ENCODE assay signal across 20 mouse cellular contexts in the genomic region with DNA sequence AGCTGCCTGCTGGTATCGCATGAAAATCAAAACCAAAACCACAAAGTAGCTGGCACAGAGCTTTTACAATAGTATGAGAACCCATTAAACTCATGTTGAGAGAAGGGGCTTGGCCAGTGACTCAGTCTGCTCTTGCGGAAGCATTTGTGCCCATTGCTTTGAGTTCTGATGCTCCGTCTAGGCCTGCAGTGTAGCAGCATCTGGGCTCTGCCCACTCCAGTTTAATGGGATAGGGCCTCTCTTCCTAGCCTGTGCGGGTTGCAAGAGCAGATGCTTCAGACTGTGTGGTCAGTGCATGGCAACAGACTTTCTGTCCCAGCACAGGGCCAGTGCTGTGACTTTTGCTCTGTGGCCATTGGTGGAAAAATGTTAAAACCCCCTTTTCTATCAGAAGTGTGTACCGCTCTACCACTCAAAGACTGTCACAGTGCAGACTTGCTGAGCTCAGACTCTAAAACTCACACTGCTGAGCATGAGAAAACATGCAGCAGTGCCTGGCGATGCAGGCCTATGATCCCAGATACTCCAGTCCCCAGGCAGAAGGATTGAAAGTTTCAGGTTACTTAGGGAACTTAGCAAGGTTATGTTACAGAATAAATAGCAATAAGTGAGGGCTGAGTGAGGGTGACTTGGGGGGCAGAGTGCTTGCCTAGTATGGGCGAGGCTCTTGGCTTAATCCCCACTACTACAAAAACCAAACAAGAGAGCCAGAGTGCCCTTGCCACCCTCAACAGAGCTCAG. TPM values are rescaled to one million over a fixed set of nuclear protein-coding genes. Genes with fewer than 3 reads are reported as not detected.
DNase-seq lines count a peak whose midpoint lies in the region; ATAC-seq lines count a peak whose summit lies in the region.
"Had no signal": no experiment of that assay in that cellular context is flagged by ENCODE, and none has a peak within 500 bp of the region (broad histone marks: within the 10 kb centered on the region; RNA-seq: fewer than 3 reads in every experiment).

No protein-coding gene starts in this region.

- 77% methylated on average over 7 of the region's 7 CpGs for WGBS in heart, embryonic 15.5 days
- 60% methylated on average over 7 of the region's 7 CpGs for WGBS in lung, embryonic 15.5 days
- WGBS in limb, embryonic 12.5 days = 73% methylated on average over 7 of the region's 7 CpGs
- 80% methylated on average over 7 of the region's 7 CpGs for WGBS in stomach, embryonic 16.5 days

- no peak overlapping the region for H3K9ac ChIP-seq in heart, embryonic 15.5 days
- H3K9ac ChIP-seq in lung, embryonic 15.5 days = no peak overlapping the region
- no peak overlapping the region for H3K9ac ChIP-seq in limb, embryonic 12.5 days (replicated peaks)
- H3K9ac ChIP-seq in stomach, embryonic 16.5 days (ENCODE audit: low read length) = 0 out of 2 replicates have a peak overlapping the region, but pooled peaks have one; percentile 18
- H3K9ac ChIP-seq: heart, embryonic 12.5 days; hindbrain, embryonic 12.5 days; intestine, embryonic 15.5 days; liver, embryonic 15.5 days had no signal

- H3K4me1 ChIP-seq in heart, embryonic 15.5 days (replicated peaks) = no peaks in the 10 kb centered on the region
- peaks cover 7% of the 10 kb centered on the region; the same call in 1 of the 2 replicates for H3K4me1 ChIP-seq in lung, embryonic 15.5 days
- peaks cover 14% of the 10 kb centered on the region for H3K4me1 ChIP-seq in limb, embryonic 12.5 days (replicated peaks)
- H3K4me1 ChIP-seq in stomach, embryonic 16.5 days (ENCODE audit: control insufficient read depth, insufficient read depth, low read length) = no peaks in the 10 kb centered on the region
- H3K4me1 ChIP-seq: forebrain, embryonic 10.5 days; heart, embryonic 12.5 days; hindbrain, embryonic 12.5 days; intestine, embryonic 15.5 days; liver, embryonic 15.5 days; midbrain, embryonic 10.5 days had no signal

- intact Hi-C loops in heart, postnatal 36 days (cut with DNase I) = no loop called here

- H3K4me2 ChIP-seq in heart, embryonic 15.5 days = no peak overlapping the region
- no peak overlapping the region for H3K4me2 ChIP-seq in lung, embryonic 15.5 days
- no peak overlapping the region for H3K4me2 ChIP-seq in limb, embryonic 12.5 days
- no peak overlapping the region for H3K4me2 ChIP-seq in stomach, embryonic 16.5 days (ENCODE audit: low read depth, low read length)
- H3K4me2 ChIP-seq: heart, embryonic 12.5 days; hindbrain, embryonic 12.5 days; intestine, embryonic 15.5 days; liver, embryonic 15.5 days had no signal

- H3K36me3 ChIP-seq in heart, embryonic 15.5 days = no peaks in the 10 kb centered on the region
- H3K36me3 ChIP-seq in lung, embryonic 15.5 days = no peaks in the 10 kb centered on the region
- H3K36me3 ChIP-seq in limb, embryonic 12.5 days = no peaks in the 10 kb centered on the region
- H3K36me3 ChIP-seq in stomach, embryonic 16.5 days (ENCODE audit: control insufficient read depth, insufficient read depth, low read length) = no peaks in the 10 kb centered on the region
- H3K36me3 ChIP-seq: forebrain, embryonic 10.5 days; heart, embryonic 12.5 days; hindbrain, embryonic 12.5 days; intestine, embryonic 15.5 days; liver, embryonic 15.5 days; midbrain, embryonic 10.5 days had no signal

- H3K27me3 ChIP-seq in heart, embryonic 15.5 days = no peaks in the 10 kb centered on the region
- H3K27me3 ChIP-seq in lung, embryonic 15.5 days = no peaks in the 10 kb centered on the region
- no peaks in the 10 kb centered on the region for H3K27me3 ChIP-seq in limb, embryonic 12.5 days
- H3K27me3 ChIP-seq in stomach, embryonic 16.5 days (ENCODE audit: control insufficient read depth, insufficient read depth, low read length) = no peaks in the 10 kb centered on the region
- H3K27me3 ChIP-seq: heart, embryonic 12.5 days; hindbrain, embryonic 12.5 days; intestine, embryonic 15.5 days; liver, embryonic 15.5 days had no signal

- no peak overlapping the region for H3K4me3 ChIP-seq in heart, embryonic 15.5 days
- H3K4me3 ChIP-seq in lung, embryonic 15.5 days = no peak overlapping the region
- H3K4me3 ChIP-seq in limb, embryonic 12.5 days (replicated peaks) = no peak overlapping the region
- no peak overlapping the region for H3K4me3 ChIP-seq in stomach, embryonic 16.5 days (replicated peaks; ENCODE audit: low read length)
- H3K4me3 ChIP-seq: forebrain, embryonic 10.5 days; heart, embryonic 12.5 days; hindbrain, embryonic 12.5 days; intestine, embryonic 15.5 days; liver, embryonic 15.5 days; midbrain, embryonic 10.5 days; myocyte had no signal

- peak; percentile 27; the same call in 1 of the 2 replicates for ATAC-seq in heart, embryonic 15.5 days (replicated peaks; ENCODE audit: insufficient number of reproducible peaks, insufficient read depth, low FRiP score, low read depth)
- ATAC-seq in lung, embryonic 15.5 days (ENCODE audit: borderline replicate concordance, extremely low read depth, low FRiP score, low TSS enrichment) = peak; percentile 87
- peak; percentile 74 for ATAC-seq in limb, embryonic 12.5 days (ENCODE audit: insufficient number of reproducible peaks, insufficient read depth, low FRiP score, low TSS enrichment, low read depth)
- ATAC-seq in stomach, embryonic 16.5 days (ENCODE audit: insufficient read depth, low FRiP score) = no peak
- ATAC-seq: intestine, embryonic 15.5 days had no signal

- no peaks in the 10 kb centered on the region for H3K9me3 ChIP-seq in heart, embryonic 15.5 days (replicated peaks)
- H3K9me3 ChIP-seq in lung, embryonic 15.5 days = no peaks in the 10 kb centered on the region
- no peaks in the 10 kb centered on the region for H3K9me3 ChIP-seq in limb, embryonic 12.5 days
- no peaks in the 10 kb centered on the region for H3K9me3 ChIP-seq in stomach, embryonic 16.5 days (replicated peaks; ENCODE audit: control insufficient read depth, low read length)
- H3K9me3 ChIP-seq: forebrain, embryonic 10.5 days; heart, embryonic 12.5 days; hindbrain, embryonic 12.5 days; intestine, embryonic 15.5 days; liver, embryonic 15.5 days; midbrain, embryonic 10.5 days had no signal

- H3K27ac ChIP-seq in heart, embryonic 15.5 days = no peak overlapping the region
- H3K27ac ChIP-seq in lung, embryonic 15.5 days = peak overlapping the region; percentile 73
- peak overlapping the region; percentile 74 for H3K27ac ChIP-seq in limb, embryonic 12.5 days
- no peak overlapping the region for H3K27ac ChIP-seq in stomach, embryonic 16.5 days (ENCODE audit: low read length)
- H3K27ac ChIP-seq: forebrain, embryonic 10.5 days; hindbrain, embryonic 12.5 days; intestine, embryonic 15.5 days; liver, embryonic 15.5 days; midbrain, embryonic 10.5 days had no signal

- DNase-seq in heart, postnatal 36 days = no peak
- no peak for DNase-seq in lung, postnatal 10 days
- no peak for DNase-seq in adrenal gland, adult 2 months
- DNase-seq in right cerebral cortex, postnatal 36 days (ENCODE audit: low spot score in 2 of 2) = no peak

RNA-seq across cellular contexts. Expression of gene Igfbp3, which starts 13.3 kb away (rescaled TPM):
- 37.8 and 42.0 TPM in 2 replicates for polyA plus RNA-seq in heart, embryonic 15.5 days (2015; fragmentation: Nextera tagmentation; extraction: Ambion mirVana)
- total RNA-seq in heart, postnatal 36 days (2021) = 10 to 100 TPM; 28.9 to 31.0 TPM
- polyA plus RNA-seq in lung, embryonic 15.5 days (2015; fragmentation: Nextera tagmentation; extraction: Ambion mirVana) = 12.9 and 15.9 TPM in 2 replicates
- polyA plus RNA-seq in limb, embryonic 12.5 days (2016; fragmentation: Nextera tagmentation; extraction: Ambion mirVana) = 122 and 126 TPM in 2 replicates
- polyA plus RNA-seq in stomach, embryonic 16.5 days (2015; fragmentation: Nextera tagmentation; extraction: Ambion mirVana) = 41.4 and 50.8 TPM in 2 replicates
- total RNA-seq in adrenal gland, adult 2 months (2021) = 10 to 100 TPM; 55.1 to 85.9 TPM
- polyA plus RNA-seq in adrenal gland, adult 2 months (2012; rRNA removed) = 197 and 237 TPM in 2 replicates
- total RNA-seq: MEL had no signal

RNA-seq across cellular contexts. Expression of gene Igfbp1, which starts 29.4 kb away (rescaled TPM):
- polyA plus RNA-seq in heart, embryonic 15.5 days (2015; fragmentation: Nextera tagmentation; extraction: Ambion mirVana) = 0.34 and 1.2 TPM in 2 replicates
- not detected for total RNA-seq in heart, postnatal 36 days (2021)
- 0.54 and 0.60 TPM in 2 replicates for polyA plus RNA-seq in lung, embryonic 15.5 days (2015; fragmentation: Nextera tagmentation; extraction: Ambion mirVana)
- 1.3 and 1.5 TPM in 2 replicates for polyA plus RNA-seq in limb, embryonic 12.5 days (2016; fragmentation: Nextera tagmentation; extraction: Ambion mirVana)
- polyA plus RNA-seq in stomach, embryonic 16.5 days (2015; fragmentation: Nextera tagmentation; extraction: Ambion mirVana) = 5.8 and 8.5 TPM in 2 replicates
- under 1 TPM in 1 of 2 experiments, not detected in 1; 0.43 TPM for total RNA-seq in adrenal gland, adult 2 months (2021)
- polyA plus RNA-seq in adrenal gland, adult 2 months (2012; rRNA removed) = 0.15 TPM in 1 of 2 replicates, not detected in the other
- total RNA-seq: common myeloid progenitor, adult 5-6 weeks; gastrocnemius, adult 8-10 months; layer of hippocampus, adult 18-20 months; MEL had no signal
- polyA plus RNA-seq: myocyte had no signal

RNA-seq across cellular contexts. Expression of gene Gm11985, which starts 38.6 kb away (rescaled TPM):
- not detected in 2 replicates for polyA plus RNA-seq in heart, embryonic 15.5 days (2015; fragmentation: Nextera tagmentation; extraction: Ambion mirVana)
- total RNA-seq in heart, postnatal 36 days (2021) = not detected
- polyA plus RNA-seq in lung, embryonic 15.5 days (2015; fragmentation: Nextera tagmentation; extraction: Ambion mirVana) = not detected in 2 replicates
- polyA plus RNA-seq in limb, embryonic 12.5 days (2016; fragmentation: Nextera tagmentation; extraction: Ambion mirVana) = not detected in 2 replicates
- polyA plus RNA-seq in stomach, embryonic 16.5 days (2015; fragmentation: Nextera tagmentation; extraction: Ambion mirVana) = not detected in 2 replicates
- not detected for total RNA-seq in adrenal gland, adult 2 months (2021)
- polyA plus RNA-seq in adrenal gland, adult 2 months (2012; rRNA removed) = not detected in 2 replicates
- total RNA-seq: adrenal gland, postnatal 4 days; common myeloid progenitor, adult 5-6 weeks; gastrocnemius, adult 8-10 months; layer of hippocampus, adult 18-20 months; MEL had no signal
- polyA plus RNA-seq: forebrain, embryonic 10.5 days; heart, embryonic 12.5 days; hindbrain, embryonic 12.5 days; intestine, embryonic 15.5 days; liver, embryonic 15.5 days; midbrain, embryonic 10.5 days; myocyte had no signal

Comparison
In these comparisons a context has a peak if more than half of its experiments do, and no peak if none do; other contexts are left out.
1. H3K27ac ChIP-seq: peak in lung, embryonic 15.5 days (single experiment) and limb, embryonic 12.5 days (single experiment); none in heart, embryonic 15.5 days (single experiment) and stomach, embryonic 16.5 days (single experiment).